Mouse (Mus musculus) ES-Bruce4 (cell line): ENCODE results near the gene Gm45837.

Experiments used
- CTCF ChIP-seq: IDR thresholded peaks from one replicate; pipeline ENCODE4 v1.8.1; 2011; ENCODE audit warnings: low read depth, low read length
- EP300 ChIP-seq: IDR thresholded peaks from 2 replicates; pipeline ENCODE4 v1.6.1; 2011; ENCODE audit warnings: low read depth, low read length; ENCODE audit not compliant: insufficient read depth
- POLR2A ChIP-seq: IDR thresholded peaks from one replicate; pipeline ENCODE4 v1.8.1; 2011; ENCODE audit warnings: low read length; ENCODE audit not compliant: insufficient read depth

- TF ChIP-seq CTCF = no peak
- TF ChIP-seq POLR2A = no peak
- TF ChIP-seq EP300 = no peak
Measured at GRCm38 (mm10) chr7:101389256-101389655, 21.4 kb upstream of the Gm45837 start.
